Mouse (Mus musculus) hindbrain, embryonic 11.5 days (tissue): ENCODE results near the gene Pecam1. TPM values are rescaled to one million over a fixed set of nuclear protein-coding genes. Genes with fewer than 3 reads are reported as not detected.
"Not testable (repeated sequence)": the region's sequence is repeated elsewhere in the genome, so short reads cannot be mapped to it uniquely, and the experiment has no call there.

Source experiments
- ATAC-seq: fragments of 200-750 bp; cut with Nextera tagmentation; 2 replicates; pipeline ENCODE4 v1.8.0; 2017; ENCODE audit warnings: mild to moderate bottlenecking, moderate TSS enrichment, moderate library complexity; ENCODE audit not compliant: low FRiP score
- DNase-seq: peaks from one replicate; pipeline ENCODE4 v3.0.0-alpha.2; 2015; ENCODE audit warnings: low spot score
- H3K27ac ChIP-seq: fragments of 300-500 bp; sonication (generic); 2 replicates; pipeline ENCODE4 v1.5.1; 2014; ENCODE audit warnings: mild to moderate bottlenecking, low read depth, low read length
- H3K27me3 ChIP-seq: fragments of 300-500 bp; sonication (generic); 2 replicates; pipeline ENCODE4 v1.6.1; 2014; ENCODE audit warnings: mild to moderate bottlenecking, low read length, moderate library complexity, mixed read lengths; ENCODE audit not compliant: control insufficient read depth, insufficient read depth
- H3K36me3 ChIP-seq: fragments of 300-500 bp; sonication (generic); 2 replicates; pipeline ENCODE4 v1.6.1; 2014; ENCODE audit warnings: mild to moderate bottlenecking, low read length, moderate library complexity, mixed read lengths; ENCODE audit not compliant: control insufficient read depth, insufficient read depth
- H3K4me1 ChIP-seq: fragments of 300-500 bp; sonication (generic); replicated peaks from 2 replicates; pipeline ENCODE4 v1.6.1; 2014; ENCODE audit warnings: low read length, mixed read lengths; ENCODE audit not compliant: control insufficient read depth, insufficient read depth
- H3K4me2 ChIP-seq: fragments of 300-500 bp; sonication (generic); replicated peaks from 2 replicates; pipeline ENCODE4 v1.6.1; 2014; ENCODE audit warnings: mild to moderate bottlenecking, low read depth, low read length
- H3K4me3 ChIP-seq: fragments of 300-500 bp; sonication (generic); 2 replicates; pipeline ENCODE4 v1.5.1; 2014; ENCODE audit warnings: low read depth, low read length
- H3K9ac ChIP-seq: fragments of 300-500 bp; sonication (generic); 2 replicates; pipeline ENCODE4 v1.6.1; 2014; ENCODE audit warnings: low read depth, low read length
- H3K9me3 ChIP-seq: fragments of 300-500 bp; sonication (generic); 2 replicates; pipeline ENCODE4 v1.6.1; 2016; ENCODE audit warnings: low read length; ENCODE audit not compliant: control insufficient read depth
- WGBS: fragments of 180-500 bp; shearing (Covaris S2); extraction: QIAGEN DNeasy Blood & Tissue Kit; methylation state at CpG from one replicate; pipeline ENCODE4 v1.1.7; 2014; 5-methylcytosine and 5-hydroxymethylcytosine counted together
- polyA plus RNA-seq: library from polyadenylated mRNA; unstranded; fragments of >200 nt; fragmentation: Nextera tagmentation; extraction: Ambion mirVana; gene quantifications from 2 replicates; pipeline ENCODE4 v1.2.1, GENCODE M21; 2014

The Pecam1 gene
- polyA plus RNA-seq, 1 experiment from 2014 or later, result 20.3 TPM

DNA sequence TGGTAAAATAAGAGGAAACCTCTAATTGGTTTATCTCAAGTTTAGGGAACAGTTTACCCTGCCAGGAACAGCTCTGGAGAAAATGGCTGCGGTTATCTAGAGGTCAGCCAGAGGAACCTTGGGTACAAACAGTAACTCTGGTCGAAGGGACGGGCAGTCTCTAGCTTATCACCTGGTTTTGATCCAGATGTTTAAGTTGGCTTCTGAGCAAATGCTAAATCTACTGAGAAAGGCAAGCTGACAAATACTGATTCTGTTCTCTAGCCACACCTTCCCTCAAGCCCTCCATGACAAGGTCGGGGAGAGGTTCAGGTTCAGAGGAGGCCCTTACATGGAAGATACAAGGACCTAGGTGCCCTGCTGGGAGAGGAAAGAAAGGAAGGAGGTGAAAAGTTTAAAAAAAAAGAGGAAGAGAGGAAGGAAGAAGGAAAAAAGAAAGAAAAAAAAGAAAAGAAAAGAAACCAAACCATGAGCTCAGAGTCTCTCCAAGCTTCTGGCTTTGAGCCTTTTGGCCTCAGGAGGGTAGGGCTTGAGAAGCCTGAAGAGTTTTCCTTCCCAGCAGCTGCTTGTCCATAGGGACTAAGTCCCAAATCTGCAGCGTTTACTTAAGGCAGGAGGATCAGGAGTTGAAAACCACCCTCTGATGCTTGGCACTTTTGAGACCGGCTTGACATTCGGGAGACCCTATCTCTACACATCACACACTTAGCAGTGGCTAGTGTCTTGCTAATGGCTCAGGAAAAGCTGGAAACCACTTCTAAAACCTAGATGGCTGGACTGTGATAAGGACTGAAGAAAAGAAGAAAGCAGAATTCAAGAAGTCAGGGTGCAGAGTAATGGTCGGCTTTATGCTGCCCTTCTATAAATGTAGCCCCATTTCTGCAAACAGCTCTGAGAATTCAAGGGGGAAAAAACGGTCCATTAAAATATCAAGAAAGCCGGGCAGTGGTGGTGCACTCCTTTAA, 21.7 kb downstream of the Pecam1 start:
- Histone ChIP-seq H3K4me3 (no peak overlapping the region), H3K27ac (no peak overlapping the region), H3K9ac (no peak overlapping the region), H3K4me2 (no peak overlapping the region), H3K9me3 (no peaks in the 10 kb centered on the region), H3K36me3 (no peaks in the 10 kb centered on the region), H3K4me1 (no peaks in the 10 kb centered on the region), H3K27me3 (no peaks in the 10 kb centered on the region)
- WGBS, result 85% methylated on average over 10 of the region's 10 CpGs
- ATAC-seq (no peak), DNase-seq (no peak)

DNA sequence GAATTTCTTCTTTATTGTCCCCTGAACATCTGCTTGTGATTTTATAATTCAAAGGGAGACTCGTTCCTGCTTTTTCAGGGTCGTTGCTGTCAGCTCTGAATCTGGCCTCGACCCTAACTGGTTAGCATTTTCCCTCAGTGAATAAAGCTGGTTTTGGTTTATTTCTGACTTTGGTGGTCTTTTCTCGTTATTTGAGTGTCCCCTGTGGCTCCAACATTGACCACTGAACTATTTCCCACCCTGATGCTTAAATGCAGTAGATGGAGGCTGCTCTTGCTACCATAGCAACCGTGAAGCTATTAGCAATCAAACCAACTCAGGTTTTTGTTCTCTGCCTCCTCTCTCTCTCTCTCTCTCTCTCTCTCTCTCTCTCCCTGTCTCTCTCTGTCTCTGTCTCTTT, 22.5 kb downstream of the Pecam1 start:
- Histone ChIP-seq H3K4me1 (no peaks in the 10 kb centered on the region), H3K4me3 (no peak overlapping the region), H3K9me3 (no peaks in the 10 kb centered on the region), H3K4me2 (no peak overlapping the region), H3K27me3 (no peaks in the 10 kb centered on the region), H3K27ac (no peak overlapping the region), H3K9ac (no peak overlapping the region), H3K36me3 (no peaks in the 10 kb centered on the region)
- DNase-seq (no peak), ATAC-seq (no peak)
- WGBS, result 49% methylated on average over 5 of the region's 5 CpGs

DNA sequence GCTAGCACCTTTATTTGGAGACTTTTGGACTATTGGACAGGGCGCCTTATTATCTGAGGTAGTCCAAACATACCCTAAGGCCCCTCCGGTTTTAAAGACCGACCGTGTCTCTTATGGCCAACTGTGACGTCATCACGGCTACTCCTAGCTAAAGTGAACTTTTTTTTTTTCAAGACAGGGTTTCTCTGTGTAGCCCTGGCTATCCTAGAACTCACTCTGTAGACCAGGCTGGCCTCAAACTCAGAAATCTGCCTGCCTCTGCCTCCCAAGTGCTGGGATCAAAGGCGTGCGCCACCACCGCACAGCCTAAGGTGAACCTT, 25.6 kb downstream of the Pecam1 start:
- H3K27me3 ChIP-seq, H3K9me3 ChIP-seq, H3K27ac ChIP-seq, DNase-seq, H3K9ac ChIP-seq, H3K36me3 ChIP-seq, H3K4me3 ChIP-seq, ATAC-seq, H3K4me1 ChIP-seq, H3K4me2 ChIP-seq: not testable (repeated sequence)
- WGBS, result 92% methylated on average over 9 of the region's 9 CpGs

DNA sequence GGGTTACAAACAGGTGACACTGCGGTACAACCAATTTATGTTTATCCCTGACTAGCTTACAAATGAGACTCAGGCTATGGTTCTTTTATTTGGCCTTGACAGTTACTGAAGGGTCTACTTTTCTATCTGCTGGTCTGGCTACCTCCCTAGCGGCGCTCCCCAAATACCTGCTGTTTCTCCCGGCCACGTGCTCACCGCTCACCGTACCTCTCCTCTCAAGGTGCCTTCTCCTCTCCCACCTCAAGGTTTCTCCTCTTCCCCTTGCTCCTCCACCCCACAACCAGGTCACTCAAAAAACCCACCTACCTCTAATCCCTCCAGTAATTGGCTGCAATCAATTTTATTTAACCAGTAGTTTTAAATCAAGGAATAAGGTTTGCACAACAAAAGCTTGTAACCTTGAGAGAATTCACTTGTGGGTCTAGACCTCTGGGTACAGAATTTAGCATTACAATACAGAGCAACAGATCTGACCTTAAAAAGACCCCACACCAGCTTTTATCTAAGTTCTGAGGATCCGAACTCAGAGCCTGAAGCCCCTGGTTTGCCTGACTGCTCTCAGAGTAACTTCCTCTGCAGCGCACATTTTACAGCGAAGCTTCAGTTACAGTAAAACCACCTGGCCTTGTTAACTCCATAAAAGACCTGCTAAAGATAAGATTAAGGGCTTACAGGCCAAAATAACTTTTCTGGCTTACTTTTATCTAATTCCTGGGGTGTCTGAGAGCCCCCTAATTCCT, 26.1 kb downstream of the Pecam1 start:
- Histone ChIP-seq H3K27ac (no peak overlapping the region), H3K4me3 (no peak overlapping the region), H3K36me3 (no peaks in the 10 kb centered on the region), H3K4me2 (no peak overlapping the region), H3K9me3 (no peaks in the 10 kb centered on the region), H3K9ac (no peak overlapping the region), H3K4me1 (no peaks in the 10 kb centered on the region), H3K27me3 (no peaks in the 10 kb centered on the region)
- ATAC-seq (no peak), DNase-seq (no peak)
- WGBS, result 90% methylated on average over 10 of the region's 10 CpGs

DNA sequence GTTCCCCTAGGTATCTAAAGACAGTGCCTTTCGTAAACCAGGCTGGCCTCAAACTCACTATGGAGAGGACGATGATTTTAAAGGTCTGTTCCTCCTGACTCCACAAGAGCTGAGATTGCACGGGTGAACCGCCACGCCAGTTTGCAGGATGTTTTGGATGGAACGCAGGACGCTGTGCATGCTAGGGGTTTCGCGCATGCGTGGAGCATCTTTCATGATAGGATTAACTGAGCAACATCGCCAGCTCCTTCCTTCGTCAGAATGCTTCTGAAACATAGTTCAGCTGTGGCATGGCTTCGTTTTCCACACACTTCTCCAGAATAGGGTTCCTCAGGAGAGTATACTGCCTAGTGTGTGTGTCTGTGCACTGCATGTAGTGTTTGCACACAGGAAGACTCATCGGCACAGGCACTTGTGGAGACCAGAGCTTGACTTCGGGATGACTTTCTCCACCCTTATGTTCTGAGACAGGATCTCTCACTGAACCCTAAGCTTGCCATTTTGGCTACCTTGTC, 26.8 kb downstream of the Pecam1 start:
- H3K4me3 ChIP-seq, result no peak overlapping the region
- no peaks in the 10 kb centered on the region for H3K27me3 ChIP-seq
- H3K9ac ChIP-seq, result no peak overlapping the region
- DNase-seq, result no peak
- no peak overlapping the region for H3K4me2 ChIP-seq
- WGBS, result 80% methylated on average over 15 of the region's 15 CpGs
- H3K36me3 ChIP-seq, result no peaks in the 10 kb centered on the region
- no peak for ATAC-seq
- H3K4me1 ChIP-seq, result no peaks in the 10 kb centered on the region
- no peak overlapping the region for H3K27ac ChIP-seq
- H3K9me3 ChIP-seq, result no peaks in the 10 kb centered on the region

DNA sequence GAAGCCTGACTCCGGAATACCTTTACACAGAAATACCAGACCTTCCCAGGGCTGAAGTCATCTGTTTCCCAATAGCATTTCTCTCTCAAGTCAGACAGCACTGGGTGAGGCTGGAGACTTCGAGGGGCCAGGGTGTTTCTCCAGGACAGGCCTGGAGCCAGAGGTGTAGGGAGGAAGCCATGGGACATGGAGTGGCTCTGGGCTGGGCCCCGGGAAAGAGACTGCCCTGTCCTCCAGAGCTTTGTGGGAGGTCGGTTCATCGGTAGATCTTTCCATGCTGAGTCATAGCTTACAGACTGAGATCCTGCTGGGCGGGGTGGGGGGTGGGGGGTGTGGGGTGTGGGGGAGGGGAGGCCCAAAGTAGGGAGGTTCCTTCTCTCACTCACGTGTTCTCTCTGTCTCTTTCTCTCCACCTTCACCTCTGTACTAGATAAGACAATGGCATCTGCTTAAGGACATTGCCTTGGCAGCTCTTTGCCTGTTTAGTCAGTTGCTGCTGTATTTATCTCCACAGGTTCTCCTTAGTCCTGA, 27.5 kb downstream of the Pecam1 start:
- H3K4me2 ChIP-seq, result no peak overlapping the region
- ATAC-seq, result no peak
- H3K9ac ChIP-seq, result no peak overlapping the region
- no peaks in the 10 kb centered on the region for H3K36me3 ChIP-seq
- WGBS, result 22% methylated on average over 7 of the region's 7 CpGs
- no peaks in the 10 kb centered on the region for H3K9me3 ChIP-seq
- H3K27me3 ChIP-seq, result no peaks in the 10 kb centered on the region
- no peak for DNase-seq
- H3K4me1 ChIP-seq, result no peaks in the 10 kb centered on the region
- no peak overlapping the region for H3K27ac ChIP-seq
- H3K4me3 ChIP-seq, result no peak overlapping the region

DNA sequence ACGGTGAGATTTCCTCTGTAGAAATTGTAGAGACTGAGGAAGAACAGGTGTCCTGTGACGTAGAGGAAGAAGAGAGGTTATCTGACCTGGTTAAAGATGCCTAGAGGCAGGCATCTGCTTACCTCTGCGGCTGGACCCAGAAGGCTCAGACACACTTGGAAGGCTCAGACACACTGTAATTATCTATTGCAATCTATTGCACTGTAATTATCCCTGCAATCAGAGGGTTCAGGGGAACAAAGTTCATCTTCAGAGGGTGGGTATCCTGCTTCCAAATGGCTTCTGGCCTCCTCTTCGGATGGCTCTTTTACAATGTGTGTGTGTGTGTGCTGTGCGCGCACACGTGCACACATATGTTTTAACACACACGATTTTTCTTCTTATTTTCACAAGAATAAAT, 30.0 kb downstream of the Pecam1 start:
- H3K4me2 ChIP-seq, result no peak overlapping the region
- H3K27ac ChIP-seq, result no peak overlapping the region
- no peaks in the 10 kb centered on the region for H3K9me3 ChIP-seq
- H3K36me3 ChIP-seq, result no peaks in the 10 kb centered on the region
- 93% methylated on average over 8 of the region's 8 CpGs for WGBS
- H3K4me1 ChIP-seq, result no peaks in the 10 kb centered on the region
- H3K27me3 ChIP-seq, result no peaks in the 10 kb centered on the region
- no peak for DNase-seq
- no peak overlapping the region for H3K9ac ChIP-seq
- H3K4me3 ChIP-seq, result no peak overlapping the region
- ATAC-seq, result no peak

DNA sequence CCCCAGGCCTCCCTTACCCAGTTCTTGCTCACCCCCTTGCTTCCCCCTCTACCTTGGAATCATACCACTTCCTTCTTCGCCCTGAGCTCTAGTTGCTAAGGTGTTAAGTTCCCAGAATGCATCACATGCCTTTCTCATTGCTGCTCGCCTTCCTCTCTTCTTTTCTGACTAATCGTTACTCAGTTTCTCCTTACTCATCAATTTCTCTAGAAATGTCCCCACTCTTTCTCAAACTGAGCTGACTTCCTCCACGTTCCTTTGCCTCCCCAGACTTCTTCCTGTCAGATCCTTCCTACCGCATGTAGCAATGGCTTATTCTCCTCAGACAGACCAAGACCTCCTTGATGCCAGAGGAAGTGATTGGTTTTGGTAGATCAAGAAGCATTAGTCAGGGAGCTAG, 33.9 kb downstream of the Pecam1 start:
- DNase-seq, result no peak
- H3K4me2 ChIP-seq, result no peak overlapping the region

More for the DNA sequence above, 33.9 kb downstream of the Pecam1 start:
- Histone ChIP-seq H3K9me3 (no peaks in the 10 kb centered on the region), H3K27ac (no peak overlapping the region), H3K36me3 (no peaks in the 10 kb centered on the region), H3K27me3 (no peaks in the 10 kb centered on the region), H3K4me1 (no peaks in the 10 kb centered on the region), H3K4me3 (no peak overlapping the region), H3K9ac (no peak overlapping the region)
- 87% methylated on average over 5 of the region's 5 CpGs for WGBS
- ATAC-seq, result no peak
